Mouse (Mus musculus) embryonic facial prominence, embryonic 15.5 days (tissue): ENCODE data around the gene Tm9sf2. TPM values are rescaled to one million over a fixed set of nuclear protein-coding genes. Genes with fewer than 3 reads are reported as not detected.
A peak's percentile ranks its signal among the peaks of the same experiment; 100 is the strongest.
"Not testable (repeated sequence)": the region's sequence is repeated elsewhere in the genome, so short reads cannot be mapped to it uniquely, and the experiment has no call there.

Source experiments
- ATAC-seq: fragments of 200-750 bp; cut with Nextera tagmentation; 2 replicates; pipeline ENCODE4 v1.8.0; 2017; ENCODE audit warnings: low read depth, moderate TSS enrichment; ENCODE audit not compliant: insufficient number of reproducible peaks, low FRiP score, low TSS enrichment
- H3K27ac ChIP-seq: fragments of 300-500 bp; sonication (generic); replicated peaks from 2 replicates; pipeline ENCODE4 v1.5.1; 2015; ENCODE audit warnings: mild to moderate bottlenecking, inconsistent platforms
- H3K27me3 ChIP-seq: fragments of 300-500 bp; sonication (generic); 2 replicates; pipeline ENCODE4 v1.6.1; 2015; ENCODE audit warnings: inconsistent platforms
- H3K36me3 ChIP-seq: fragments of 300-500 bp; sonication (generic); 2 replicates; pipeline ENCODE4 v1.6.1; 2015; ENCODE audit warnings: mild to moderate bottlenecking, inconsistent platforms
- H3K4me1 ChIP-seq: fragments of 300-500 bp; sonication (generic); 2 replicates; pipeline ENCODE4 v1.6.1; 2015; ENCODE audit warnings: inconsistent platforms
- H3K4me2 ChIP-seq: fragments of 300-500 bp; sonication (generic); replicated peaks from 2 replicates; pipeline ENCODE4 v1.6.1; 2015; ENCODE audit warnings: mild to moderate bottlenecking, inconsistent platforms
- H3K4me3 ChIP-seq: fragments of 300-500 bp; sonication (generic); replicated peaks from 2 replicates; pipeline ENCODE4 v1.5.1; 2015; ENCODE audit warnings: mild to moderate bottlenecking, inconsistent platforms
- H3K9ac ChIP-seq: fragments of 300-500 bp; sonication (generic); 2 replicates; pipeline ENCODE4 v1.6.1; 2015; ENCODE audit warnings: inconsistent platforms
- H3K9me3 ChIP-seq: fragments of 300-500 bp; sonication (generic); replicated peaks from 2 replicates; pipeline ENCODE4 v1.6.1; 2016; ENCODE audit warnings: inconsistent platforms
- WGBS: fragments of 180-500 bp; shearing (Covaris S2); methylation state at CpG from one replicate; pipeline ENCODE4 v1.1.7; 2015; 5-methylcytosine and 5-hydroxymethylcytosine counted together
- polyA plus RNA-seq: library from polyadenylated mRNA; unstranded; fragments of >200 nt; fragmentation: Nextera tagmentation; extraction: Ambion mirVana; gene quantifications from 2 replicates; pipeline ENCODE4 v1.2.1, GENCODE M21; 2015

Gene Tm9sf2
- 156 and 171 TPM in 2 replicates for polyA plus RNA-seq

DNA sequence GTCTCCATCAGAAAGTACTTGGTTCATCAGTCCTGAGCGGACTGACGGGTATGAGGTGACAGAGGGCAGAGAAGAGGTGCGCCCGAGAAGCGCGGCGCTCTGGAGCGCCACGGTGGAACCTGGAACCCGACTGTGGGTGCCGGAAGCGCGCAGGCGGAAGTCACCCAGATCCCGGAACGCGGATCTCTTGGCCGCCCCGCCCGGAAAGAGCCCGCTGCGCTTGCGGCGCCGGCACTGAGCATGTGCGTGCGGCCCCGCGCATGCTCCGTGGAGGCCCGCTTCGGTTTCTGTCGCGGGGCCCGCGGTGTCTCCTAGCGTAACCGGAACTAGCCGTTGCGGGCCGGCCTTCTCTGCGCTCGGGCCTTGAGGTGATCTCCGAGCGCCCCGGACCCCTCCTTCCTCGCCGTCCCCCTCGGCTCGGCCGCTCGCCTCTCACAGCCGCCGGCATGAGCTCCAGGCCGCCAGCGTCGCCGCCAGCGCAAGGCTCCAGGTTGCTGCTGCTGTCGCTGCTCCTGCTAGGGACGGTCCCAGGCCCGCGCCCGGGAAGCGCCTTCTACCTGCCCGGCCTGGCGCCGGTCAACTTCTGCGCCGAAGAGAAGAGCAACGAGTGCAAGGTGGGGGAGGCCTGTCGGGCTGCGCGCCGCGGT, at the start of gene Tm9sf2:
Gene Tm9sf2 (plus strand): TSS at position 217 of the 647 bp plus-strand sequence.
- Histone ChIP-seq H3K27ac (peak within 1 kb of the TSS; percentile 95), H3K36me3 (peaks cover 9% of the 10 kb centered on the region; the same call in 1 of the 2 replicates), H3K4me1 (peaks cover 32% of the 10 kb centered on the region), H3K9me3 (no peaks in the 10 kb centered on the region), H3K27me3 (no peaks in the 10 kb centered on the region), H3K4me2 (peak within 1 kb of the TSS; percentile 55), H3K9ac (peak within 1 kb of the TSS; percentile 88), H3K4me3 (peak within 1 kb of the TSS; percentile 82)
- peak; percentile 92 for ATAC-seq
- under 1% methylated on average over 76 of the region's 76 CpGs for WGBS

DNA sequence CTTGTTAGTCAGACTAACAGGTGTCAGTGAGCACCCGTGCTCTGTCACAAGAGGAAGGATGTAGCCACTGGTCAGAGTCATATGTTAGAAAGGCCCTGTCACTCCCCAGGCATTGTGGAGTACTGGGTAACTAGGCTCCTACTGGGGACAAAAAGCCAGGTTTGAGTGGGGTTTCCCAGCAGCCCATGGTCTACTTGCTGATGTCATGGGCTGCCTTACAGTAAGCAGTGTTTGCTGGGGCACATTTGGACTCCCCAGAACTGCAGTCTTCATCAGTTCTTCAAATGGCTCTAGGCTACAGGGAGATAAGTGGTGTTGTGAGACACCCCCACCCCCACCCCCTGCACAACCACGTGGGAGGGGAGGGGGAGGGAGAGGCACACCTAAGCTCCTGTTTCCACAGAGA, 48.9 kb upstream of the Tm9sf2 start:
- H3K4me1 ChIP-seq: 0 out of 2 replicates have a peak, but pooled peaks cover 4% of the 10 kb centered on the region
- no peaks in the 10 kb centered on the region for H3K36me3 ChIP-seq
- no peak for ATAC-seq
- no peak overlapping the region for H3K9ac ChIP-seq
- H3K27me3 ChIP-seq: no peaks in the 10 kb centered on the region
- no peak overlapping the region for H3K4me2 ChIP-seq
- no peaks in the 10 kb centered on the region for H3K9me3 ChIP-seq
- no peak overlapping the region for H3K27ac ChIP-seq
- WGBS: 27% methylated on average over 2 of the region's 2 CpGs
- no peak overlapping the region for H3K4me3 ChIP-seq

DNA sequence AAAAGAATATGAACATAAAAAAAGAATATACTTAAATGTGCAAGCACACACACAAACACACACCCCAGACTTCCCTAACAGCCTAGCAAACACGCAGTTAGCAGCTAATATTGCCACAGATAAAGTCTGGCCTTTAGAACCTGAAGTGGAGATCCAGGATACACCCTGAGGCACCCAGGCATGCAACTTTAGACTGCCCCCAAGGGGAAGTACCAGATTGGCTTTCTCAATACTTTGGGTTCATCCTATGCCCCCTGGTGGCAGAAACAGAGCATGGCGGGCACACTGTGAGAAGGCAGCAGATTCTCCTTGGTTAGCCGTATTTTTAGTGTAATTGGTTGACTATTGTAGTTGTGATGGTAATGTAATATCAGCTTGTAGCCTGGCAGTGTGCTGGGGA, 46.2 kb upstream of the Tm9sf2 start:
- Histone ChIP-seq H3K27ac (no peak overlapping the region), H3K4me1 (no peaks in the 10 kb centered on the region), H3K27me3 (no peaks in the 10 kb centered on the region), H3K9me3 (no peaks in the 10 kb centered on the region), H3K9ac (no peak overlapping the region), H3K4me3 (no peak overlapping the region), H3K4me2 (no peak overlapping the region), H3K36me3 (no peaks in the 10 kb centered on the region)
- WGBS: 11% methylated on average over 3 of the region's 3 CpGs
- ATAC-seq: no peak

DNA sequence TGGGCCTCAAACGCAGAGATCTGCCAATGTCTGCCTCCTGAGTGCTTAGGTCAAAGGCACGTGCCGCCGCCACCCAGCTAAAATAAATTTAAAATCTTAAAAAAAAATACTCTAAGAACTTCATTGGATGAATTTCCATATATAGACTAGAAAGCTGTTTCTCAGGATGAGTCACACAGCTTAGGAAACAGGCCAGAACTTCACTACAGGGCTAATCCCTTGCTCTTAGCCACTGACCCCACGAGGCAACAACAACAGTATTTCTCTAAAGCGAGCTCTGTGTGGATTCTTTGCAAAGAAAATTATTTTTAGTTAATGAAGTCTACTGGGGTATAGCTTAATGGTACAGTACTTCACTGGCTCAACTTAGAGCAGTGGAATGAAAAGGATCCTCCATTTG, 45.5 kb upstream of the Tm9sf2 start:
- ATAC-seq: no peak
- Histone ChIP-seq H3K27me3 (no peaks in the 10 kb centered on the region), H3K27ac (no peak overlapping the region), H3K4me1 (no peaks in the 10 kb centered on the region), H3K36me3 (no peaks in the 10 kb centered on the region), H3K4me2 (no peak overlapping the region), H3K9me3 (no peaks in the 10 kb centered on the region), H3K4me3 (no peak overlapping the region), H3K9ac (no peak overlapping the region)
- 76% methylated on average over 6 of the region's 6 CpGs for WGBS

DNA sequence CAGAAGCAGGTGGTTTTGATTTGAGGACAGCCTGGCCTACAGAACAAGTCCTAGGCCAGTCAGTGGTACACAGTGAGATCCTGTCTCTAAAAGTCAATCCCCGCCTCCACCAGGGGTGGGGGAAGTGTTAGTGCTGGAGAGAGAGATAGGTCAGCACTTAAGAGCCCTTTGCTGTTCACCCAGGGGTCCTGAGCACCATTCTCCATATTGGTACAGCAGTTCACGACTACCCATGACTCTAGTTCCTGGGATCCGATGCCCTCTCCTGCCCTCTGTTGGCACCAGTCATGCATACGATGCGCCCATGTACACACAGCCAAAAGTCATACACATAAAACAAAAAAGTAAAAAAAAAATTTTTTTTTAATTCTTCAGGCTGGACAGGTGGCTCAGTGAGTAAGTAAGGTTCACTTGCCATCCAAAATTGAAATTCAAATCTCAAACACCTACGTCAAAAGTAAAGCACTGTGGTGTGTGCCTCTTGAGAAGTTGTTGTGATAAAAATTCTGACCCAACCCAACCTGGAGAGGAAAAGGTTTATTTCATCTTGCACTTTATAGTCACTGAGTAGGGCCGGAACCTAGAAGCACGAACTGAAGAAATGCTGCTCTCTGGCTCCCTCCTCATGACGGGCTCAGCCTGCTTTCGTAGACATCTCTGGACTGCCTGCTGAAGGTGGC, 44.3 kb upstream of the Tm9sf2 start:
- no peaks in the 10 kb centered on the region for H3K27me3 ChIP-seq
- no peak overlapping the region for H3K4me2 ChIP-seq
- no peak overlapping the region for H3K9ac ChIP-seq
- no peaks in the 10 kb centered on the region for H3K4me1 ChIP-seq
- H3K4me3 ChIP-seq: no peak overlapping the region
- ATAC-seq: no peak
- H3K9me3 ChIP-seq: no peaks in the 10 kb centered on the region
- H3K36me3 ChIP-seq: no peaks in the 10 kb centered on the region
- 80% methylated on average over 10 of the region's 10 CpGs for WGBS
- H3K27ac ChIP-seq: no peak overlapping the region

DNA sequence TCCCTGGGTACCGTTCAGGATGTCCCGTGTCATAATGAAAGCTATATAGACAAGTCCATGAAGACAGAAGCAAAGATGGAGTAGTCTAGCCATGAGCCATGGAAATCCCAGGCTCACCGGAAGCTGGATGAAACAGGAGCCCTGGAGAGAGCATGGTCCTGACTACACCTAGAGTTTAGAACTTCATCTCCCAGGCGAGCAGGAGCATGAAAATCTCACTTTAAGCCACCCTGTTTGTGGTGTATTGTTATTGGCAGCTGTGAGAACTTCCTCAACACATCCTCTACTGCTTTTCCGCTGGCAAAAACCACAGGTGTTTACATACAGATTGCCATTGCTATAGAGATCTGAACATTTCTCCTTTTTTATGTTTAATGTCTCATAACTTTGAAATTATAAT, 43.2 kb upstream of the Tm9sf2 start:
- WGBS: 69% methylated on average over 5 of the region's 5 CpGs
- no peak for ATAC-seq

DNA sequence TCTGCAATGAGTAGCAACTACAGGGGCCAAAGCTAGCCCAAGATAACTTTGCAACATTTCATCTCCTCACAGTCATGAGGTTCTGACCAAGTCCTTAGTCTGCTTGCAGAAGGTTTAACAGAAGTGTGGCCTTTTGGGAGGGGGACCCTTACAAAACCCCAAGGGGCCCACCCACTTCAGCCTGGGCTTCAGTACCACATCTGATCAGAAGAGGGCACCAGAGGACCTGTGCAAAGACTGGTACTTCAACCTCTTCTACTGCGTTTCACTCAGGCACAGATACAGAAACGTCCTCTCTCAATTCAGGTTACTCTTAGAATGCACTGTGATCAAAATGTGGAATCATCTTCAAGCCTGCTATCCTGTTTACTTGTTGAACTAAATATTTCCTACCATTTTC, 42.3 kb upstream of the Tm9sf2 start:
- H3K9ac ChIP-seq: no peak overlapping the region
- no peaks in the 10 kb centered on the region for H3K9me3 ChIP-seq
- H3K27me3 ChIP-seq: no peaks in the 10 kb centered on the region
- no peaks in the 10 kb centered on the region for H3K36me3 ChIP-seq
- no peak overlapping the region for H3K27ac ChIP-seq
- WGBS: 5% methylated on average over 2 of the region's 2 CpGs
- H3K4me3 ChIP-seq: no peak overlapping the region
- H3K4me1 ChIP-seq: no peaks in the 10 kb centered on the region
- H3K4me2 ChIP-seq: no peak overlapping the region
- ATAC-seq: no peak

More for the DNA sequence above, 43.2 kb upstream of the Tm9sf2 start:
- Histone ChIP-seq H3K4me1 (no peaks in the 10 kb centered on the region), H3K4me3 (no peak overlapping the region), H3K4me2 (no peak overlapping the region), H3K36me3 (no peaks in the 10 kb centered on the region), H3K9me3 (no peaks in the 10 kb centered on the region), H3K27ac (no peak overlapping the region), H3K9ac (no peak overlapping the region), H3K27me3 (no peaks in the 10 kb centered on the region)

DNA sequence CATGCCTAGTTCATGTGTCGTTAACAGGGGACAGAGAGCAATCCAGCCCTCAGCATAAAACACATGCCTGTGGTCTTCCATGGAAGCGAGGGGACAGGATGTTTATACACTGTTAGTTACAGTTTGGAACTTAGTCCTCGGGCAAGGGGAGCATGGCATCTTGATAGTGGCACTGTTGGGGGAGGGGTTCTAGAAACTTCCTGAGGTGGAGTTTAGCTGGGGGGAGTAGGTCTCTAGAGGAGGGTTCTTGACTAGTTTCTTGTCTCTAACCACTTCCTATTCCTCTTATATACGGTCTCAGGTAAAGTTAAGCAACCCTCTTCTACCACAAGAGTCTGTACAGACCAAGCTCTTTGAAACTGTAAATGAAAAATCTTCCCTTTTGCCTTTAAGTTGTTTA, 40.6 kb upstream of the Tm9sf2 start:
- H3K4me2 ChIP-seq: no peak overlapping the region
- no peaks in the 10 kb centered on the region for H3K36me3 ChIP-seq
- H3K4me3 ChIP-seq: no peak overlapping the region
- ATAC-seq: no peak
- H3K27ac ChIP-seq: no peak overlapping the region
- H3K9me3 ChIP-seq: no peaks in the 10 kb centered on the region
- H3K4me1 ChIP-seq: no peaks in the 10 kb centered on the region
- WGBS: 53% methylated on average over 4 of the region's 4 CpGs
- H3K27me3 ChIP-seq: no peaks in the 10 kb centered on the region
- H3K9ac ChIP-seq: no peak overlapping the region

DNA sequence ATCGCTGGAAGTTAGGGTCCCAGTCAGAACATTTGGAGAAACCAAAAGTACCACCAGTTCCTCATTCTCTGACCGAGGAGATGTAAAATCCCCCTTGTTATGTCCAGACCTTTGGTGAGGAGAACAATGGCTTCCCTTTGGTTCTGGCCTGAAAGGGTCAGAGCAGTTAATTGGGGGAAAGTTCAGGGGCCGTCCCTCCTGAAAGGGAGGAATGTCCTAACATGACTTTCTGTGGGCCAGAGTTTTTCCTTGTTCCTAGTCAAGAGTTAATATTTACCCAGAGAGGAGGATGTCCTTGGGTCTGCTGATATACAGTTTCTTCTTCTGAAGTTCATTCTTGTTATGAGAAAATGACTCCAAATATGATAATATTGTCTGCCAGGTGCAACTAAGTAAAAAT, 38.8 kb upstream of the Tm9sf2 start:
- H3K4me1 ChIP-seq, ATAC-seq, H3K27ac ChIP-seq, H3K36me3 ChIP-seq, H3K4me2 ChIP-seq, H3K4me3 ChIP-seq, H3K9me3 ChIP-seq, H3K9ac ChIP-seq, H3K27me3 ChIP-seq: not testable (repeated sequence)
- WGBS: 47% methylated on average over 3 of the region's 3 CpGs

DNA sequence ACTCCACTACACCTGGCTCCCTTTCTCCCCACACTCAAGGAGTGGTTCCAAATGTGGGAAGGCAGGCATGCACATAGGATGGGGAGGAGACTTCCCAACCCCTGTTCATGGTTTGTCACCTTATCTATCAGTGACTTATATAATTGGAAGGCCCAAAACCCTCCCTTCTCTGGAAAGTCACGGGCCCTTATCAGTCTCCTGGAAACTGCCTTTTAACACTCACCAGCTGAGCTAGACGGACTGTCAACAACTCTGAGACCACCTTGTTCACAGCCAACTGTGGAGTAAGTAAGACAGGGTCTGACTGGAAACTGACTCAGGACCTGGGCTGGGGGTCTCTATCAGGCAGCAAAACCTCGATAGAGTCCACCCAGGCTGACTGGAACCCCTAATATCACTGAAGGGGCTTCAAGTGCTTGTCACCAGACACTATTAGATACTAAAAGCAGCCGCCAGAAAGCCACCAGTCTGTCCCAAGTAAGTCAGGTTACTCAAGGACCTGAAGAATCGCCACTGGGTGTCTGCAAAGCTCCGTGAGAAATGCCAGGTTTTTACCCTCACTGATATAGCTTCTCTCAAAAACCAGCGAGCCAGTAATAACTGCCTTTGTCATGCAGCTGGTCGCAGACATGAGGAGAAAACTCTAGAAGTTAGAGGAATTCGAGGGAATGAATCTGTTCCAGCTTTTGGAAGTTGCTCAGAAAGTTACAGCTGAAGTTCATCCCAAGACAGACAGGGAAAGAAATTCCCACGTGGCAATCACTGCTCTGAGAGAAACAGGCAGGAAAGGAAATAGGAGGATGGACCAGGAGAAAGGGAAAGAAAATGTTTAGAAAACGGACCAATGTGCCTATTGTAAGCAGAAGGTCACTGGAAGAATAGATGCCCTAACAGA, 37.8 kb upstream of the Tm9sf2 start:
- ATAC-seq: no peak
- 51% methylated on average over 11 of the region's 11 CpGs for WGBS
- no peaks in the 10 kb centered on the region for H3K27me3 ChIP-seq
- H3K9me3 ChIP-seq: no peaks in the 10 kb centered on the region
- H3K27ac ChIP-seq: no peak overlapping the region
- no peak overlapping the region for H3K4me2 ChIP-seq
- no peaks in the 10 kb centered on the region for H3K4me1 ChIP-seq
- H3K4me3 ChIP-seq: no peak overlapping the region
- H3K36me3 ChIP-seq: no peaks in the 10 kb centered on the region
- H3K9ac ChIP-seq: no peak overlapping the region

DNA sequence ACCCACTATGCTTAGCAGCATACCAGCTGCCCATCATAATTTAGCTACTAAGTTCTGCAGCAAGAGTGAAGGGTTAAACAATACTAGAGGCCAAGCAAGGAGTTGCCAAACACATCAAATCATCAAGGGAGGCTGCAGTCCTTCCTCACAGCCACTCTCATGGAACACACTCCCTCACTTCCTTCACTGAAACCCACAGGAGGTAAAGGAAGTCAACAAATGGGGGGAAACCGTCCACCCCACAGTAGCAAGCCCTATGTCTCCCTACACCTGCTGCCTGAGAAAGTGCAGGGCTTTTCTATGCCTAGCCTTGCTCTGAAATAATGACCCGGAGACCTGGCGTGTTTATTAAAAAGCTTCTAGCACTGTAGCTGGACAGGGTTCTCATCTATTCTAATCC, 36.9 kb upstream of the Tm9sf2 start:
- Histone ChIP-seq H3K9me3 (no peaks in the 10 kb centered on the region), H3K36me3 (no peaks in the 10 kb centered on the region), H3K4me3 (no peak overlapping the region), H3K4me1 (no peaks in the 10 kb centered on the region), H3K9ac (no peak overlapping the region), H3K27ac (no peak overlapping the region), H3K27me3 (no peaks in the 10 kb centered on the region), H3K4me2 (no peak overlapping the region)
- no peak for ATAC-seq
- WGBS: 80% methylated on average over 3 of the region's 3 CpGs
